Comparison of ENCODE assay signal across 8 mouse cellular contexts in genomic region chr12:28674038-28674720, GRCm38 (mm10). TPM values are rescaled to one million over a fixed set of nuclear protein-coding genes. Genes with fewer than 3 reads are reported as not detected.
DNase-seq lines count a peak whose midpoint lies in the region; ATAC-seq lines count a peak whose summit lies in the region.

No protein-coding gene starts in this region.

- H3K4me2 ChIP-seq in intestine, embryonic 16.5 days (ENCODE audit: low read depth, low read length) = peak overlapping the region; percentile 86

- WGBS in intestine, embryonic 16.5 days = 84% methylated on average over 10 of the region's 10 CpGs

- peaks cover 18% of the 10 kb centered on the region for H3K36me3 ChIP-seq in megakaryocyte, embryonic 14.5 days (replicated peaks; ENCODE audit: low read length)
- peaks cover 9% of the 10 kb centered on the region for H3K36me3 ChIP-seq in intestine, embryonic 16.5 days (ENCODE audit: control insufficient read depth, insufficient read depth, low read length)
- H3K36me3 ChIP-seq in splenic B cell, adult 2 months (ENCODE audit: control insufficient read depth, insufficient read depth, low read length, poor library complexity, severe bottlenecking) = no peaks in the 10 kb centered on the region; the same call in 1 of the 2 replicates

- no peak overlapping the region for H3K9ac ChIP-seq in intestine, embryonic 16.5 days (ENCODE audit: low read depth, low read length)

- H3K27ac ChIP-seq in intestine, embryonic 16.5 days (ENCODE audit: low read length) = no peak overlapping the region

- DNase-seq in CD4-positive, CD25-positive, alpha-beta regulatory T cell, adult 2 months (ENCODE audit: low read depth, low spot score) = peak; percentile 49
- peak; percentile 32 for DNase-seq in splenic B cell, adult 2 months (ENCODE audit: low read depth, low spot score)
- DNase-seq in frontal cortex, postnatal 10 days (ENCODE audit: low spot score in 2 of 2) = no peak
- no peak for DNase-seq in cerebellum, postnatal 10 days

- peaks cover 18% of the 10 kb centered on the region for H3K4me1 ChIP-seq in megakaryocyte, embryonic 14.5 days
- peaks cover 8% of the 10 kb centered on the region; the same call in 1 of the 2 replicates for H3K4me1 ChIP-seq in intestine, embryonic 16.5 days (ENCODE audit: control insufficient read depth, insufficient read depth, low read length)

- H3K27me3 ChIP-seq in megakaryocyte, embryonic 14.5 days (replicated peaks) = no peaks in the 10 kb centered on the region
- no peaks in the 10 kb centered on the region for H3K27me3 ChIP-seq in intestine, embryonic 16.5 days (replicated peaks; ENCODE audit: control insufficient read depth, insufficient read depth, low read length)
- H3K27me3 ChIP-seq in splenic B cell, adult 2 months (ENCODE audit: control insufficient read depth, insufficient read depth, low read length, poor library complexity, severe bottlenecking) = no peaks in the 10 kb centered on the region

- no peak for ATAC-seq in CD4-positive, CD25-positive, alpha-beta regulatory T cell, adult 4 months
- ATAC-seq in megakaryocyte, adult 5-6 weeks (ENCODE audit: poor library complexity, severe bottlenecking) = no peak
- ATAC-seq in intestine, embryonic 16.5 days = no peak

- H3K4me3 ChIP-seq in megakaryocyte, embryonic 14.5 days (replicated peaks) = peak overlapping the region; percentile 96
- H3K4me3 ChIP-seq in intestine, embryonic 16.5 days (ENCODE audit: low read length) = no peak overlapping the region; the same call in 1 of the 2 replicates

- H3K9me3 ChIP-seq in megakaryocyte, embryonic 14.5 days = no peaks in the 10 kb centered on the region
- peaks cover 3% of the 10 kb centered on the region; the same call in 1 of the 2 replicates for H3K9me3 ChIP-seq in intestine, embryonic 16.5 days (ENCODE audit: control insufficient read depth, low read length)

RNA-seq across cellular contexts. Expression of gene Adi1, which starts 0.9 kb away (rescaled TPM):
- polyA plus RNA-seq in CD4-positive, CD25-positive, alpha-beta regulatory T cell, adult 4 months (2017; shearing (Covaris generic)) = 10 to 100 TPM; 34.6 to 37.7 TPM
- 5.1 TPM in 1 of 2 replicates, not detected in the other for polyA plus RNA-seq in megakaryocyte, embryonic 14.5 days (2012; ENCODE audit: insufficient read depth, low replicate concordance)
- total RNA-seq in megakaryocyte, adult 5-6 weeks (2015) = 28.8 and 32.0 TPM in 2 replicates
- 7.6 and 9.1 TPM in 2 replicates for total RNA-seq in megakaryocyte, adult 5-6 weeks (2017)
- polyA plus RNA-seq in intestine, embryonic 16.5 days (2015; fragmentation: Nextera tagmentation; extraction: Ambion mirVana) = 111 and 114 TPM in 2 replicates

RNA-seq across cellular contexts. Expression of gene Rnaseh1, which starts 24.8 kb away (rescaled TPM):
- 10 to 100 TPM; 31.1 to 47.1 TPM for polyA plus RNA-seq in CD4-positive, CD25-positive, alpha-beta regulatory T cell, adult 4 months (2017; shearing (Covaris generic))
- polyA plus RNA-seq in megakaryocyte, embryonic 14.5 days (2012; ENCODE audit: insufficient read depth, low replicate concordance) = 8.1 TPM in 1 of 2 replicates, not detected in the other
- total RNA-seq in megakaryocyte, adult 5-6 weeks (2015) = 17.1 and 21.2 TPM in 2 replicates
- 13.5 and 19.5 TPM in 2 replicates for total RNA-seq in megakaryocyte, adult 5-6 weeks (2017)
- polyA plus RNA-seq in intestine, embryonic 16.5 days (2015; fragmentation: Nextera tagmentation; extraction: Ambion mirVana) = 24.2 and 28.2 TPM in 2 replicates

RNA-seq across cellular contexts. Expression of gene Rps7, which starts 38.4 kb away (rescaled TPM):
- 1,000 to 10,000 TPM; 2,235 to 2,763 TPM for polyA plus RNA-seq in CD4-positive, CD25-positive, alpha-beta regulatory T cell, adult 4 months (2017; shearing (Covaris generic))
- 23.0 and 205 TPM in 2 replicates for polyA plus RNA-seq in megakaryocyte, embryonic 14.5 days (2012; ENCODE audit: insufficient read depth, low replicate concordance)
- total RNA-seq in megakaryocyte, adult 5-6 weeks (2015) = 1,498 and 1,642 TPM in 2 replicates
- total RNA-seq in megakaryocyte, adult 5-6 weeks (2017) = 2,690 and 2,962 TPM in 2 replicates
- 587 and 597 TPM in 2 replicates for polyA plus RNA-seq in intestine, embryonic 16.5 days (2015; fragmentation: Nextera tagmentation; extraction: Ambion mirVana)

RNA-seq across cellular contexts. Expression of gene Colec11, which starts 51.0 kb away (rescaled TPM):
- not detected for polyA plus RNA-seq in CD4-positive, CD25-positive, alpha-beta regulatory T cell, adult 4 months (2017; shearing (Covaris generic))
- polyA plus RNA-seq in megakaryocyte, embryonic 14.5 days (2012; ENCODE audit: insufficient read depth, low replicate concordance) = 20.7 and 32.6 TPM in 2 replicates
- total RNA-seq in megakaryocyte, adult 5-6 weeks (2015) = 0.25 TPM in 1 of 2 replicates, not detected in the other
- 0.92 TPM in 1 of 2 replicates, not detected in the other for total RNA-seq in megakaryocyte, adult 5-6 weeks (2017)
- polyA plus RNA-seq in intestine, embryonic 16.5 days (2015; fragmentation: Nextera tagmentation; extraction: Ambion mirVana) = 0.97 and 1.8 TPM in 2 replicates

Comparison
In these comparisons a context has a peak if more than half of its experiments do, and no peak if none do; other contexts are left out.
1. DNase-seq: peak in CD4-positive, CD25-positive, alpha-beta regulatory T cell, adult 2 months (single experiment) and splenic B cell, adult 2 months (single experiment); none in frontal cortex, postnatal 10 days (0 of 2) and cerebellum, postnatal 10 days (0 of 2).